Mouse (Mus musculus) neural tube, embryonic 14.5 days (tissue): ENCODE measurements around the gene Grrp1. TPM values are rescaled to one million over a fixed set of nuclear protein-coding genes. Genes with fewer than 3 reads are reported as not detected.

Experiments
- polyA plus RNA-seq: library from polyadenylated mRNA; unstranded; fragments of >200 nt; fragmentation: Nextera tagmentation; extraction: Ambion mirVana; gene quantifications from 2 replicates; pipeline ENCODE4 v1.2.1, GENCODE M21; 2014

The Grrp1 gene
- polyA plus RNA-seq, 1 experiment from 2014 or later, result 15.4 TPM

Other genes starting within 250 kb of the Grrp1 start
- gene Lin28a, start 235.3 kb downstream of the Grrp1 start, polyA plus RNA-seq, result 0.09 and 0.28 TPM in 2 replicates
- gene Zfp683, start 200.3 kb downstream of the Grrp1 start, polyA plus RNA-seq, result not detected in 2 replicates
- 1.6 and 2.9 TPM in 2 replicates for gene Crybg2, start 193.3 kb downstream of the Grrp1 start, polyA plus RNA-seq
- 2.1 and 4.7 TPM in 2 replicates for gene Cd52, start 159.0 kb downstream of the Grrp1 start, polyA plus RNA-seq
- 21.7 and 26.9 TPM in 2 replicates for gene Ubxn11, start 151.5 kb downstream of the Grrp1 start, polyA plus RNA-seq
- 395 and 405 TPM in 2 replicates for gene Sh3bgrl3, start 125.3 kb downstream of the Grrp1 start, polyA plus RNA-seq
- 14.8 and 18.2 TPM in 2 replicates for gene Cep85, start 67.0 kb downstream of the Grrp1 start, polyA plus RNA-seq
- not detected in 2 replicates for gene Gm7534, start 51.1 kb downstream of the Grrp1 start, polyA plus RNA-seq
- not detected in 2 replicates for gene Catsper4, start 26.7 kb downstream of the Grrp1 start, polyA plus RNA-seq
- 0.16 TPM in 1 of 2 replicates, not detected in the other for gene Cnksr1, start 15.7 kb downstream of the Grrp1 start, polyA plus RNA-seq
- 0.44 TPM in 1 of 2 replicates, not detected in the other for gene E130218I03Rik, start 10.4 kb downstream of the Grrp1 start, polyA plus RNA-seq
- gene Zfp593, start 8.5 kb downstream of the Grrp1 start, polyA plus RNA-seq, result 12.4 and 15.6 TPM in 2 replicates
- not detected in 2 replicates for gene Gm30191, start 7.2 kb downstream of the Grrp1 start, polyA plus RNA-seq
- 38.5 and 43.9 TPM in 2 replicates for gene Pdik1l, start 33.8 kb upstream of the Grrp1 start, polyA plus RNA-seq
- 0.39 and 0.50 TPM in 2 replicates for gene Trim63, start 61.0 kb upstream of the Grrp1 start, polyA plus RNA-seq
- 0.10 and 0.16 TPM in 2 replicates for gene Slc30a2, start 89.1 kb upstream of the Grrp1 start, polyA plus RNA-seq
- gene Extl1, start 129.7 kb upstream of the Grrp1 start, polyA plus RNA-seq, result 0.31 and 0.53 TPM in 2 replicates
- gene Pafah2, start 142.2 kb upstream of the Grrp1 start, polyA plus RNA-seq, result 7.7 and 7.8 TPM in 2 replicates
- gene Stmn1, start 214.2 kb upstream of the Grrp1 start, polyA plus RNA-seq, result 5,364 and 5,581 TPM in 2 replicates
- 9.8 and 13.7 TPM in 2 replicates for gene Paqr7, start 242.6 kb upstream of the Grrp1 start, polyA plus RNA-seq